Mouse (Mus musculus) forebrain, embryonic 15.5 days (tissue): ENCODE data around the gene Gm49403. TPM values are rescaled to one million over a fixed set of nuclear protein-coding genes. Genes with fewer than 3 reads are reported as not detected.
"Not testable (repeated sequence)": the region's sequence is repeated elsewhere in the genome, so short reads cannot be mapped to it uniquely, and the experiment has no call there.

Source experiments
- ATAC-seq: fragments of 200-750 bp; cut with Nextera tagmentation; replicated peaks from 2 replicates; pipeline ENCODE4 v1.8.0; 2017; ENCODE audit warnings: mild to moderate bottlenecking, moderate TSS enrichment, moderate library complexity
- H3K27ac ChIP-seq: fragments of 300-500 bp; sonication (generic); replicated peaks from 2 replicates; pipeline ENCODE4 v1.5.1; 2015; ENCODE audit warnings: mild to moderate bottlenecking, inconsistent platforms
- H3K27me3 ChIP-seq: fragments of 300-500 bp; sonication (generic); 2 replicates; pipeline ENCODE4 v1.6.1; 2015; ENCODE audit warnings: inconsistent platforms
- H3K36me3 ChIP-seq: fragments of 300-500 bp; sonication (generic); 2 replicates; pipeline ENCODE4 v1.6.1; 2015; ENCODE audit warnings: mild to moderate bottlenecking, inconsistent platforms
- H3K4me1 ChIP-seq: fragments of 300-500 bp; sonication (generic); 2 replicates; pipeline ENCODE4 v1.6.1; 2015; ENCODE audit warnings: inconsistent platforms
- H3K4me2 ChIP-seq: fragments of 300-500 bp; sonication (generic); replicated peaks from 2 replicates; pipeline ENCODE4 v1.6.1; 2015; ENCODE audit warnings: mild to moderate bottlenecking, inconsistent platforms
- H3K4me3 ChIP-seq: fragments of 300-500 bp; sonication (generic); 2 replicates; pipeline ENCODE4 v1.5.1; 2015; ENCODE audit warnings: mild to moderate bottlenecking, inconsistent platforms
- H3K9ac ChIP-seq: fragments of 300-500 bp; sonication (generic); replicated peaks from 2 replicates; pipeline ENCODE4 v1.6.1; 2015; ENCODE audit warnings: mild to moderate bottlenecking, inconsistent platforms
- H3K9me3 ChIP-seq: fragments of 300-500 bp; sonication (generic); 2 replicates; pipeline ENCODE4 v1.6.1; 2016; ENCODE audit warnings: inconsistent platforms
- WGBS: fragments of 180-500 bp; shearing (Covaris S2); methylation state at CpG from one replicate; pipeline ENCODE4 v1.1.7; 2015; ENCODE audit warnings: mixed read lengths; 5-methylcytosine and 5-hydroxymethylcytosine counted together
- polyA plus RNA-seq: library from polyadenylated mRNA; unstranded; fragments of >200 nt; fragmentation: Nextera tagmentation; extraction: Ambion mirVana; gene quantifications from 2 replicates; pipeline ENCODE4 v1.2.1, GENCODE M21; 2015

Gm49403 gene
- polyA plus RNA-seq, 1 experiment from 2014 or later: not detected

DNA sequence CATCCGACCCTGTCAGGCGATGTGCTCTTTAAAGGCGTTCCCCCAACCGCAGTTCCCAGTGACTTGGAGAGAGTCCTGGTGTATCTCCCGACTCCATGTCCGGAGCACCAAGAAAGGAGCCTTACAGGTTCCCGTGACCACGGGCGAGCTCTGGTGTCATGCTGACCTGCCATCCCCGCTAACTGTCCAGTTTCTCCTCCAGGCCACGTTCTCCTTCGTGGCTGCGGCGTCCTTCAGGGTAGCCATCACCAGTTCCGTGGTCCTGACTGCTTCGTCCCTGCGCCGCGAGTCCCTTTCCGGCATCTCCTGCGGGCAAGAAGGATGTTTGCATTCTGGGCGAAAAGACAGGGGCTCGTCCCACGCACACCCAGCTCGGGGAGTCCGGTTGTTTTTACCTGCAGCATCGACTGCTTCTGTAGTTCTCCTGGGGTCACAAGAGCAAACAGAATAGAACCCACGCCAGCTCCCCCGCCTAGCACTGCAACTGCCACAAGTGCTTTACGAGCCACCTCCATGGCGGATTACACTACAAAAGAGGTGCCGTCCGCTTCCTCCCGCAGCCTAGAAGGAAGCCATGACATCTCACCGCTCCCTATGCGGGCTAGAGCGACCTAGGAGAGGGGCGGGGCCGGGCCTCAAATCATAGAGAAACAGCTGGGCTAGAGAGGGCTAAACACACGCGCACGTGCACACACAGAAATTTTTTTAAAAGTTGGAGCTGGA lies 3.3 kb upstream of the Gm49403 start, which contains the start of gene Uqcc3:
Uqcc3 (minus strand) TSS at position 613 of the 723 bp plus-strand sequence.
- no peaks in the 10 kb centered on the region for H3K27me3 ChIP-seq
- H3K36me3 ChIP-seq: peaks cover 16% of the 10 kb centered on the region
- H3K4me3 ChIP-seq: peak within 1 kb of the TSS; percentile 53
- ATAC-seq: peak; percentile 97
- H3K9me3 ChIP-seq: no peaks in the 10 kb centered on the region
- under 1% methylated on average over 42 of the region's 42 CpGs for WGBS
- H3K4me2 ChIP-seq: peak within 1 kb of the TSS; percentile 80
- H3K4me1 ChIP-seq: peaks cover 12% of the 10 kb centered on the region
- peak within 1 kb of the TSS; percentile 83 for H3K9ac ChIP-seq
- peak within 1 kb of the TSS; percentile 53 for H3K27ac ChIP-seq

- peaks cover 12% of the 10 kb centered on the region for H3K4me1 ChIP-seq
- H3K27ac ChIP-seq: no peak overlapping the region
- no peaks in the 10 kb centered on the region for H3K27me3 ChIP-seq
- peaks cover 11% of the 10 kb centered on the region for H3K36me3 ChIP-seq
- peak overlapping the region; percentile 83 for H3K9ac ChIP-seq
- 12% methylated on average over 3 of the region's 3 CpGs for WGBS
- H3K9me3 ChIP-seq: no peaks in the 10 kb centered on the region
- peak; percentile 17; the same call in 1 of the 2 replicates for ATAC-seq
- peak overlapping the region; percentile 80 for H3K4me2 ChIP-seq
- H3K4me3 ChIP-seq: peak overlapping the region; percentile 53
Measured at GRCm38 (mm10) chr19:8881034-8881392, 2.7 kb upstream of the Gm49403 start.

- Histone ChIP-seq H3K27ac (no peak overlapping the region), H3K36me3 (peaks cover 11% of the 10 kb centered on the region; the same call in 1 of the 2 replicates), H3K9ac (no peak overlapping the region), H3K4me1 (peaks cover 21% of the 10 kb centered on the region), H3K27me3 (no peaks in the 10 kb centered on the region), H3K4me2 (peak overlapping the region; percentile 85; the same call in 1 of the 2 replicates), H3K9me3 (no peaks in the 10 kb centered on the region), H3K4me3 (no peak overlapping the region)
- ATAC-seq: no peak
- WGBS: 56% methylated on average over 1 of the region's 1 CpGs
Measured at GRCm38 (mm10) chr19:8886916-8887584, 3.3 kb downstream of the Gm49403 start.

DNA sequence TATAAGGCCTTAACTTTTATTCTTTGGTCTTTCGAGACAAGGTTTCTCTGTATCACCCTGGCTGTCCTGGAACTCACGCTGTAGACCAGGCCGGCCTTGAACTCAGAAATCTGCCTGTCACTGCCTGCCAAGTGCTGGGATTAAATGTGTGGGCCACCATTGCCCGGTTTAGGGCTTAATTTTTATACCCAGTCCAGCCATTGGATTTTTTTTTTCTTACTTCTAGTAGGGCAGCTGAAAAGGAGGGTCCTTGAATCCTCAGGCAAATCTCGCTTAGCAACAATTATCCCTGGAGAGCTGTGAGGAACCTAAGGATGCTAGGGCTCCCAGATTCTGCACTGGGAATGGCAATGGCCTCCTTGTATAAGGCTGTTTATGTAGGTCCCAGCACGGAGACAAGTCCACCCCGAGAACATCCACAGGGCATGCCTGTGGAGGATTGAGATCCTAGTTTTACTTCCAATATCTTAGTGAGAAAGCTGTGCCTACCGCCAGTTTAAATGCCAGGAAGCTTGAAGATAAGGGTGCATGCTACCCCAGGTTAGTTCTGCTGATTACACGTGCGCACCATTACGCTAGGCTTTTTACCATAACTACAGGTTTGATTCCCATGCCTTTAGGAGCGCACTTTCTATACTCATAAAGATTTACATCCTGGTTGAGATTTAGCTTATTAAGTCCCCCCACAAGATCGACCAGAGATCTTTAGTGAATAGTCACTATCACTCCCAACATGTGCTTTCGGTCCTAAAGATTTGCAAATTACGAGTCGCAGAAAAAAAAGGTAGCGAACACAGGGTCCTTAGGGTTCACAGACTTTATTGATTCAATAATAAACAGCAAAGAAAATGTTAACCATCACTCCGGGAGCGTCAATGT lies 4.1 kb downstream of the Gm49403 start:
- Histone ChIP-seq H3K36me3 (peaks cover 11% of the 10 kb centered on the region; the same call in 1 of the 2 replicates), H3K4me1 (peaks cover 26% of the 10 kb centered on the region), H3K4me3 (peak overlapping the region; percentile 75), H3K9me3 (no peaks in the 10 kb centered on the region), H3K4me2 (peak overlapping the region; percentile 85), H3K27ac (peak overlapping the region; percentile 91), H3K9ac (peak overlapping the region; percentile 76), H3K27me3 (no peaks in the 10 kb centered on the region)
- no peak for ATAC-seq
- 13% methylated on average over 19 of the region's 19 CpGs for WGBS

DNA sequence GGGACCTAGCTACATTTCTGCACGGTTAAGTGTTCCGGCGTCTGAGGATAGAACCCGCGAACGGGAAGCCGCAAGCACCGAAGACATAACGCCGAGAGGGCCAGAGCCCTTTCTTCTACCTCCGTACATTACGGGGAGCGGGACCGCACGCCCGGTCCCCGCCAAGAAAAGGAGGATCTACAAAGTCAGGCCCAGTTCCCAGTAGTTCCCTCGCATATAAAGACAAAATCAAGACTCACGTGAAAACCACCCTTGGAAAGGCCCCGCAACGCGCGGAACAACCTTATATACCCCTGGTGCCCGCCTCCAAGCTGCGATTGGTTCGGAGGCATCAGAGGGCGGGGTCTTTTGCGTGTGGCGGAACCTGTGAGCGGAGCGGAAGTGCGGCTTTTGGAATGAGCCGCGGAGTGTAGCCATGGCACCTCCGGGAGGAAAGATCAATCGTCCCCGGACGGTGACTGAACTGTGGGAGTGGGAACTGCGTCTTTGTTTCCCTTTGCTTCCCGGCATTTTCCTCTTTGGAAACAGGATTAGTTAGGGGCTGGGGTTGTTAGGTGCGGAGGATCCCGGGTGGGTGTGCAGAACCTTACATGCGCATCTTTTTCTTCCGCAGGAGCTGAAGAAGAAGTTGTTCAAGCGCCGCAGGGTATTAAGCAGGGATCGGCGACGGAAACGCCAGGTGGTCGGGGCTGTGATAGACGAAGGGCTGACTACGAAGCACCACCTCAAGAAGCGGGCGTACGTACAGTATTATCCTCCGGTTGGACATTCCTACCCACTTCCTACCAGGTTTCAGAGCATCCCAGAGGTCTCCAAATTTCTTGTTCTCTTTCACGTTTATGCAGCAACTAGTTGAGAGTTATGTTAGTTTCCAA lies 5.0 kb downstream of the Gm49403 start, which contains the start of the genes 1810009A15Rik and Gm49416:
1810009A15Rik (plus strand) TSS at position 343 of the 875 bp plus-strand sequence.
Gm49416 (plus strand) TSS at position 416 of the 875 bp plus-strand sequence.
- Histone ChIP-seq H3K4me2 (peak within 1 kb of the TSS; percentile 85), H3K4me3 (peak within 1 kb of the TSS; percentile 75), H3K4me1 (peaks cover 32% of the 10 kb centered on the region), H3K9me3 (no peaks in the 10 kb centered on the region), H3K27me3 (no peaks in the 10 kb centered on the region), H3K27ac (peak within 1 kb of the TSS; percentile 91), H3K36me3 (peaks cover 11% of the 10 kb centered on the region; the same call in 1 of the 2 replicates), H3K9ac (peak within 1 kb of the TSS; percentile 76)
- under 1% methylated on average over 58 of the region's 58 CpGs for WGBS
- ATAC-seq: peak; percentile 97

DNA sequence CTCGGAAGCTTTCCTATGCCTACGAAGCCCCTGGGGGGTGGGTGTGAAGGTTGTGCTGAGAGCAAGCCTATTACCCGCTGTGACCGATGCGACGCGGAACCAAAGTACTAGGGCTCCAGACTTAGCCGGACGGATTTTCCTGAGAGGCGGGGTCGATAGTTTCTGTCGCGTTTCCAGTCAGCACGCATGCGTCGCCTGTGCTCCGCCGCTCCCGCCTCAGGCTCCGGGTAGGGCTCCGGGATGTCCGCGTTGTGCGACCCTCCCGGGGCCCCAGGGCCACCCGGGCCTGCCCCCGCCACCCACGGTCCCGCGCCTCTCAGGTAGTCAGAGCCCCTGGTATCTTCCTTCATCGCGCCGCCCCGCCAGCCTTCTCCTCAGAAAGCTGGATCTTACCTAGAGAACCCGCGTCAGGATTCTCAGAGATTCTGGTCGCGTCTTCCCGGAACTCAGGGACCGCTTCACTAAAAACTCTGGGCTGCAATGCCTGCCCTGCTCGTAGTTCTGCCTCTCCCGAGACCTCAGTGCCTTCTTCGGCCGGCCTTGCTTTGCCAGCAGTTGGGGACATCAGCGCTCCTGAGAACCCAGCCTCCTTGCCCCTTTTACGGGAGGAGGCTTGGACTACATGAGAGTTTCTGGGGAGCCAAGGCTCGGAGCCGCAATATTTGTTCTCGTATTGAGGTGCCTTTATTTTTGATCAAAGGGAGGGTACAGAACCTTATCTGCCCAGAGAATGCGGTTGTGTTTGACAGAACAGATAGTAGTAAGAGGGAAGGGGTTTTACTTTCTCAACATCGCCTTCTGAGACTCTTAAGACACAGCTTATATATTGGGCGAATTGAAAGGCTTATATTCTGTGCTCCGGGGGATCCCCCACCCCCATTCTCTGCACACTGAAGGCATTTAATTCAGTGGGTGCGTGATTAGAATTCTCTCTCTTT lies 9.4 kb downstream of the Gm49403 start, which contains the start of gene Ints5:
Ints5 (plus strand) TSS at position 177 of the 938 bp plus-strand sequence.
- peak within 1 kb of the TSS; percentile 87 for H3K27ac ChIP-seq
- WGBS: 2% methylated on average over 54 of the region's 54 CpGs
- peak; percentile 46 for ATAC-seq
- H3K36me3 ChIP-seq: peaks cover 25% of the 10 kb centered on the region
- H3K4me2 ChIP-seq: peak within 1 kb of the TSS; percentile 92
- H3K4me1 ChIP-seq: peaks cover 41% of the 10 kb centered on the region
- peak within 1 kb of the TSS; percentile 95 for H3K9ac ChIP-seq
- peak within 1 kb of the TSS; percentile 86 for H3K4me3 ChIP-seq
- no peaks in the 10 kb centered on the region for H3K27me3 ChIP-seq
- no peaks in the 10 kb centered on the region for H3K9me3 ChIP-seq

DNA sequence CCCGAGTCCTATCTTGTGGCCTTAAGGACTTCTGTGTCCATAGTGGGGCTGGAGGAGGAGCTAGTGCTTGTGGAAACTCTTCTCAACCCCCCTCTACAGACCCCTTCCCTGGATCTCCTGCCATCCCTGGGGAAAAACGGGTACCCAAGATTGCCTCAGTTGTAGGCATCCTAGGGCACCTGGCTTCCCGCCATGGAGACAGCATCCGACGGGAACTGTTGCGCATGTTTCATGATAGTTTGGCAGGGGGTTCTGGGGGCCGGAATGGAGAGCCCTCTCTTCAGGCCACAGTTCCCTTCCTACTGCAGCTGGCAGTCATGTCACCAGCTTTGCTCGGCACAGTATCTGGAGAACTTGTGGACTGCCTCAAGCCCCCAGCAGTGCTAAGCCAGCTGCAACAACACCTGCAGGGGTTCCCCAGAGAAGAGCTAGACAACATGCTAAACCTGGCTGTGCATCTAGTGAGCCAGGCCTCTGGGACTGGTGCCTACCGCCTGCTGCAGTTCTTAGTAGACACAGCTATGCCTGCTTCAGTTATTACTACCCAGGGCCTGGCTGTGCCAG lies 11.7 kb downstream of the Gm49403 start:
- H3K4me1 ChIP-seq: peaks cover 43% of the 10 kb centered on the region
- H3K4me2 ChIP-seq: no peak overlapping the region
- no peaks in the 10 kb centered on the region for H3K27me3 ChIP-seq
- H3K27ac ChIP-seq: no peak overlapping the region
- WGBS: 92% methylated on average over 9 of the region's 9 CpGs
- peaks cover 21% of the 10 kb centered on the region for H3K36me3 ChIP-seq
- no peaks in the 10 kb centered on the region for H3K9me3 ChIP-seq
- H3K4me3 ChIP-seq: no peak overlapping the region
- no peak overlapping the region for H3K9ac ChIP-seq
- no peak for ATAC-seq

DNA sequence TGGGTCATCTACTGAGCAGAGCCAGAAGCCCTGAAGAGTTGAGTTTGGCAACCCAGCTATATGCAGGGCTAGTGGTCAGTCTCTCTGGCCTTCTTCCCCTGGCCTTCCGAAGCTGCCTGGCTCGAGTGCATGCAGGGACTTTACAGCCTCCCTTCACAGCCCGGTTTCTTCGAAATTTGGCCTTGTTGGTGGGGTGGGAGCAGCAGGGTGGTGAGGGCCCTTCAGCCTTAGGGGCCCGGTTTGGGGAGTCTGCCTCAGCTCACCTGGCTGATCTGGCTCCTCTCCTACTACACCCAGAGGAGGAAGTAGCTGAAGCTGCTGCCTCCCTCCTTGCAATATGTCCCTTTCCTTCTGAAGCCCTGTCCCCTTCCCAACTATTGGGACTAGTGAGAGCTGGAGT lies 12.5 kb downstream of the Gm49403 start:
- H3K9me3 ChIP-seq, H3K9ac ChIP-seq, H3K27ac ChIP-seq, H3K27me3 ChIP-seq, H3K4me2 ChIP-seq, H3K4me3 ChIP-seq, ATAC-seq: not testable (repeated sequence)
- Histone ChIP-seq H3K4me1 (peaks cover 43% of the 10 kb centered on the region), H3K36me3 (peaks cover 17% of the 10 kb centered on the region)
- 84% methylated on average over 5 of the region's 5 CpGs for WGBS

DNA sequence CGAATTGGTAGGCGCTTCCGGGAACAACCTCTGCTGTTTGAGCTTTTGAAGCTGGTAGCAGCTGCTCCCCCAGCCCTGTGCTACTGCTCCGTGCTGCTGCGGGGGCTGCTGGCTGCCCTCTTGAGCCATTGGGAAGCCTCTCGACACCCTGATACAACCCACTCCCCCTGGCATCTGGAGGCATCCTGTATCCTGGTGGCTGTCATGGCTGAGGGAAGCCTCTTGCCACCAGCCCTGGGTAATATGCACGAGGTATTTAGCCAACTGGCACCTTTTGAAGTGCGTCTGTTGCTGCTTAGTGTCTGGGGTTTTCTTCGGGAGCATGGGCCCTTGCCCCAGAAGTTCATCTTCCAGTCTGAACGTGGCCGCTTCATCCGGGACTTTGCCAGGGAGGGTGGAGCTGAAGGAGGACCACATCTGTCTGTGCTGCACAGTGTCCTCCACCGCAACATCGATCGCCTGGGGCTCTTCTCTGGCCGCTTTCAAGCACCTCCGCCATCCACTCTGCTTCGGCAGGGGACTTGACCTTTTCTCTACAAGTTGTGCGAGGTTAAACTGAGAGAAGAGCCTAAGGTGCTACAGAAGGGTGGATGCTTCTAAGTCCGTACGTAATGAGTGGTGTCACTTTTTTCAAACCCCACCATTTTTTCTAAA lies 13.6 kb downstream of the Gm49403 start:
- Histone ChIP-seq H3K36me3 (peaks cover 22% of the 10 kb centered on the region), H3K4me2 (peak overlapping the region; percentile 72), H3K4me3 (peak overlapping the region; percentile 62), H3K27ac (peak overlapping the region; percentile 83), H3K4me1 (peaks cover 41% of the 10 kb centered on the region), H3K9ac (peak overlapping the region; percentile 91)
- WGBS: 25% methylated on average over 21 of the region's 21 CpGs
- H3K27me3 ChIP-seq, H3K9me3 ChIP-seq: not testable (repeated sequence)
- peak; percentile 57 for ATAC-seq
